ENCODE assay signal across 8 mouse cellular contexts in the genomic region with DNA sequence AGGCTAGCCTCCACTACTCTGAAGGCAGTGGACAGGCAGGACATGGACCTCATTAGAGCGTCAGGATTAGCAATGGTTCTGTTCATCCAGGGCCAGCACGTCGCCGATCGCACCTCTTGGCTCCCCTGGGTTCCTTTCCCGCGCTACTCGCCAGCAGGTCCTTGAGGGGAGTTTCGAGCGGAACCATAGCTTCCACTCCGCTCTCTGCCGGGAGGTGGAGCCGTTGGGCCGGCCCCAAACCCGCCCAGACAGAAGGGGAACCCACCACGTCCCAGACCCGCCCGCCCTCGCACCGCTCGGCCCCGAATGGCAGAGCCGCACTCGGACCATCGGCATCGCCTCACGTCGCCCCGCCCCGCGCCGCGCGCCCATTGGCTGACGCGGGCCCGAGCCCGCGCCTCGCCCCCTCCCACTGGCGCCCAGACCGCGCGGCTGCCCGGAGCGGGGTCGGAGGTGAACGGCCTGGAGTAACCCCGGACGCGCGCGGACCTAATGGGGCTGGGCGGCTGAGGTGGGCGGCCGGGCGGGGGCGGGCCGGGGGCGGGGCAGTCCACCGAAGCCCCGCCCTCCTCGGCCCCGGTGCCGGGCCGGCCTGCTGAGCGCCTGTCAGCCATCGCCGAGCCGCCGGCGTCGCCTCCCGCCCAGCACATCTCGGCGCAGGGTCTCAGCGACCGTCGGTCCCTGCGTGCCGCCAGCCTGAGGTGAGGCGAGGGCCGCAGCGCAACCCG. TPM values are rescaled to one million over a fixed set of nuclear protein-coding genes. Genes with fewer than 3 reads are reported as not detected.
DNase-seq lines count a peak whose midpoint lies in the region; ATAC-seq lines count a peak whose summit lies in the region.

No protein-coding gene starts in this region.

- ATAC-seq in intestine, embryonic 14.5 days (replicated peaks; ENCODE audit: low FRiP score, low TSS enrichment, low read depth): peak; percentile 98
- ATAC-seq in megakaryocyte-erythroid progenitor cell, adult 5-6 weeks (replicated peaks; ENCODE audit: low FRiP score, low TSS enrichment, poor library complexity, severe bottlenecking): peak; percentile 89

- WGBS in intestine, embryonic 14.5 days: under 1% methylated on average over 34 of the region's 85 CpGs

- no peaks in the 10 kb centered on the region for H3K36me3 ChIP-seq in intestine, embryonic 14.5 days (ENCODE audit: control insufficient read depth, insufficient read depth, low read length)

- peak overlapping the region; percentile 82 for H3K4me2 ChIP-seq in intestine, embryonic 14.5 days (ENCODE audit: low read length)

- H3K27ac ChIP-seq in intestine, embryonic 14.5 days (ENCODE audit: low read depth): peak overlapping the region; percentile 85

- H3K9ac ChIP-seq in intestine, embryonic 14.5 days (ENCODE audit: low read length): peak overlapping the region; percentile 71

- H3K4me1 ChIP-seq in intestine, embryonic 14.5 days (replicated peaks; ENCODE audit: control insufficient read depth, insufficient read depth, low read length): peaks cover 7% of the 10 kb centered on the region; the same call in 1 of the 2 replicates

- peak overlapping the region; percentile 83 for H3K4me3 ChIP-seq in intestine, embryonic 14.5 days (ENCODE audit: low read depth, low read length)

- H3K9me3 ChIP-seq in intestine, embryonic 14.5 days (ENCODE audit: control insufficient read depth, low read length): no peaks in the 10 kb centered on the region

- intact Hi-C loops in left cerebral cortex, postnatal 14 days (cut with DNase I): loop anchor here (5.0 kb wide), 2 partner anchors 52 to 63 kb away; partner anchors contain the start of genes Acaca and Tada2a

- H3K27me3 ChIP-seq in intestine, embryonic 14.5 days (replicated peaks; ENCODE audit: control insufficient read depth, insufficient read depth, low read length): no peaks in the 10 kb centered on the region

- peak; percentile 99 for DNase-seq in adrenal gland, adult 2 months
- peak; percentile 99 for DNase-seq in embryo, embryonic 11 days
- DNase-seq in gastrocnemius, postnatal 25 days: peak; percentile 97
- peak; percentile 94 for DNase-seq in intestine, embryonic 14.5 days (ENCODE audit: low spot score)
- peak; percentile 93 to 95 for DNase-seq in left cerebral cortex, postnatal 14 days (ENCODE audit: low spot score in 2 of 2)
- DNase-seq in right cerebral cortex, postnatal 14 days: peak; percentile 95
- peak; percentile 92 for DNase-seq in urinary bladder, postnatal 25 days (ENCODE audit: low spot score)

RNA-seq across cellular contexts. Expression of gene Gm11437, which starts 12.1 kb away (rescaled TPM):
- not detected for total RNA-seq in adrenal gland, adult 2 months (2021)
- not detected in 2 replicates for polyA plus RNA-seq in adrenal gland, adult 2 months (2012; rRNA removed)
- total RNA-seq in gastrocnemius, postnatal 25 days (2021): not detected
- 0.15 TPM in 2 replicates for polyA plus RNA-seq in intestine, embryonic 14.5 days (2014; fragmentation: Nextera tagmentation; extraction: Ambion mirVana)
- not detected for total RNA-seq in left cerebral cortex, postnatal 14 days (2021)
- total RNA-seq in megakaryocyte-erythroid progenitor cell, adult 5-6 weeks (2014; fragmentation: Nextera tagmentation): not detected in 2 replicates
- not detected in 2 replicates for total RNA-seq in megakaryocyte-erythroid progenitor cell, adult 5-6 weeks (2017)

RNA-seq across cellular contexts. Expression of gene Acaca, which starts 49.9 kb away (rescaled TPM):
- total RNA-seq in adrenal gland, adult 2 months (2021): 100 to 1,000 TPM; 161 to 510 TPM
- polyA plus RNA-seq in adrenal gland, adult 2 months (2012; rRNA removed): 60.3 and 70.2 TPM in 2 replicates
- 10 to 100 TPM; 13.4 to 20.3 TPM for total RNA-seq in gastrocnemius, postnatal 25 days (2021)
- 23.6 and 25.8 TPM in 2 replicates for polyA plus RNA-seq in intestine, embryonic 14.5 days (2014; fragmentation: Nextera tagmentation; extraction: Ambion mirVana)
- 10 to 100 TPM; 75.7 to 81.2 TPM for total RNA-seq in left cerebral cortex, postnatal 14 days (2021)
- total RNA-seq in megakaryocyte-erythroid progenitor cell, adult 5-6 weeks (2014; fragmentation: Nextera tagmentation): 30.2 and 41.0 TPM in 2 replicates
- total RNA-seq in megakaryocyte-erythroid progenitor cell, adult 5-6 weeks (2017): 22.5 and 38.4 TPM in 2 replicates

RNA-seq across cellular contexts. Expression of gene Tada2a, which starts 50.0 kb away (rescaled TPM):
- 10 to 100 TPM; 12.5 to 16.3 TPM for total RNA-seq in adrenal gland, adult 2 months (2021)
- polyA plus RNA-seq in adrenal gland, adult 2 months (2012; rRNA removed): 2.6 and 3.1 TPM in 2 replicates
- total RNA-seq in gastrocnemius, postnatal 25 days (2021): 1 to 10 TPM; 8.0 to 8.7 TPM
- polyA plus RNA-seq in intestine, embryonic 14.5 days (2014; fragmentation: Nextera tagmentation; extraction: Ambion mirVana): 31.8 and 35.3 TPM in 2 replicates
- total RNA-seq in left cerebral cortex, postnatal 14 days (2021): 10 to 100 TPM; 36.0 to 36.4 TPM
- 35.2 and 37.8 TPM in 2 replicates for total RNA-seq in megakaryocyte-erythroid progenitor cell, adult 5-6 weeks (2014; fragmentation: Nextera tagmentation)
- total RNA-seq in megakaryocyte-erythroid progenitor cell, adult 5-6 weeks (2017): 35.0 and 38.3 TPM in 2 replicates

Comparison
In these comparisons a context has a peak if more than half of its experiments do, and no peak if none do; other contexts are left out.
1. Peak in every context shown above with its lines: DNase-seq, ATAC-seq, H3K4me3 ChIP-seq and H3K27ac ChIP-seq.